Mouse (Mus musculus) ovary, postnatal 14 days (tissue): Measurements from ENCODE around the gene Gm49673.
"Not testable (repeated sequence)": the region's sequence is repeated elsewhere in the genome, so short reads cannot be mapped to it uniquely, and the experiment has no call there.

Experiments used
- DNase-seq: peaks from one replicate; pipeline ENCODE4 v3.0.0; 2022; ENCODE audit warnings: low spot score

Gm49673 gene

GRCm38 (mm10) chr17:8039916-8040635, 107.5 kb downstream of the Gm49673 start:
- DNase-seq, result not testable (repeated sequence)

- not testable (repeated sequence) for DNase-seq
Observed at GRCm38 (mm10) chr17:8036976-8037375, 110.6 kb downstream of the Gm49673 start.
